Mouse (Mus musculus) midbrain, embryonic 16.5 days (tissue): ENCODE measurements around the gene Tbc1d22a. TPM values are rescaled to one million over a fixed set of nuclear protein-coding genes. Genes with fewer than 3 reads are reported as not detected.

ENCODE experiments used
- ATAC-seq: fragments of 200-750 bp; cut with Nextera tagmentation; 2 replicates; pipeline ENCODE4 v1.8.0; 2017; ENCODE audit warnings: moderate TSS enrichment
- H3K27ac ChIP-seq: fragments of 300-500 bp; sonication (generic); 2 replicates; pipeline ENCODE4 v1.5.1; 2014; ENCODE audit warnings: mild to moderate bottlenecking, low read length, mixed read lengths
- H3K27me3 ChIP-seq: fragments of 300-500 bp; sonication (generic); 2 replicates; pipeline ENCODE4 v1.6.1; 2014; ENCODE audit warnings: low read depth, low read length, mixed read lengths; ENCODE audit not compliant: control insufficient read depth, insufficient read depth
- H3K36me3 ChIP-seq: fragments of 300-500 bp; sonication (generic); 2 replicates; pipeline ENCODE4 v1.6.1; 2014; ENCODE audit warnings: mild to moderate bottlenecking, low read length, moderate library complexity, mixed read lengths; ENCODE audit not compliant: control insufficient read depth, insufficient read depth
- H3K4me1 ChIP-seq: fragments of 300-500 bp; sonication (generic); 2 replicates; pipeline ENCODE4 v1.6.1; 2014; ENCODE audit warnings: mild to moderate bottlenecking, low read length, mixed read lengths; ENCODE audit not compliant: control insufficient read depth, insufficient read depth
- H3K4me2 ChIP-seq: fragments of 300-500 bp; sonication (generic); 2 replicates; pipeline ENCODE4 v1.6.1; 2014; ENCODE audit warnings: mild to moderate bottlenecking, low read length, mixed read lengths
- H3K4me3 ChIP-seq: fragments of 300-500 bp; sonication (generic); 2 replicates; pipeline ENCODE4 v1.5.1; 2014; ENCODE audit warnings: low read depth, mild to moderate bottlenecking, low read length, moderate library complexity, mixed read lengths
- H3K9ac ChIP-seq: fragments of 300-500 bp; sonication (generic); 2 replicates; pipeline ENCODE4 v1.6.1; 2014; ENCODE audit warnings: low read depth, low read length, mixed read lengths
- H3K9me3 ChIP-seq: fragments of 300-500 bp; sonication (generic); replicated peaks from 2 replicates; pipeline ENCODE4 v1.6.1; 2014; ENCODE audit warnings: mild to moderate bottlenecking, low read length, mixed read lengths; ENCODE audit not compliant: control insufficient read depth, poor library complexity, severe bottlenecking
- WGBS: fragments of 180-500 bp; shearing (Covaris S2); extraction: QIAGEN DNeasy Blood & Tissue Kit; methylation state at CpG from one replicate; pipeline ENCODE4 v1.1.7; 2014; 5-methylcytosine and 5-hydroxymethylcytosine counted together
- polyA plus RNA-seq: library from polyadenylated mRNA; unstranded; fragments of >200 nt; fragmentation: Nextera tagmentation; extraction: Ambion mirVana; gene quantifications from 2 replicates; pipeline ENCODE4 v1.2.1, GENCODE M21; 2015

The Tbc1d22a gene
- polyA plus RNA-seq, 1 experiment from 2014 or later = 12.8 TPM

DNA sequence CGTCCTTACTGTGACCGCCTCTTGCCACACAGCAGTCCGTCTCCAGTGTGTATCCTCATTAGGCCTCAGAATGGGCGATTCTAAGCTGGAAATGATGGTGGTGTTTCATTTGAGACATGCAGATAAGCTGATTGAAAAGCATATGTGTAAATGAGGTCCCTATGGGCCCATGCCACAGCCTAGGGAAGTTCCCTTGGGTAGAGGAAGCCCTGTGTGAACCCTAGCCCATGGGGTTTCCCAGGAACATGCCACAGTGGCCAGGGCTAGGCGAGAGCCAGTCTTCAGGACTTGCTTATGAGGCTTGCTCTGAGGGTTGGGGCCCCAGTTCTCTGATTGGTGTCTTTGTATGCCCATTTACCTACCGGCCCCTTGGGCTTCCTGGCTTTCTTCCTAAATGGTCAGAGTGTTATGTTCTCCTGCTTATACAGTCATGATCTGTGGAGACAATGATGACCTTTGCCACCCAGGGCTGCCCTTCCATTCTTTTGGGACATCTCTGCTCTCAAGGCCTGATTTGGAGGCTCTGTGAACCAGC is 161.7 kb downstream of the Tbc1d22a start:
- Histone ChIP-seq H3K9ac (no peak overlapping the region), H3K4me2 (no peak overlapping the region), H3K4me1 (no peaks in the 10 kb centered on the region), H3K9me3 (no peaks in the 10 kb centered on the region), H3K27ac (no peak overlapping the region), H3K27me3 (no peaks in the 10 kb centered on the region), H3K36me3 (no peaks in the 10 kb centered on the region), H3K4me3 (no peak overlapping the region)
- WGBS = 87% methylated on average over 6 of the region's 6 CpGs
- no peak for ATAC-seq

DNA sequence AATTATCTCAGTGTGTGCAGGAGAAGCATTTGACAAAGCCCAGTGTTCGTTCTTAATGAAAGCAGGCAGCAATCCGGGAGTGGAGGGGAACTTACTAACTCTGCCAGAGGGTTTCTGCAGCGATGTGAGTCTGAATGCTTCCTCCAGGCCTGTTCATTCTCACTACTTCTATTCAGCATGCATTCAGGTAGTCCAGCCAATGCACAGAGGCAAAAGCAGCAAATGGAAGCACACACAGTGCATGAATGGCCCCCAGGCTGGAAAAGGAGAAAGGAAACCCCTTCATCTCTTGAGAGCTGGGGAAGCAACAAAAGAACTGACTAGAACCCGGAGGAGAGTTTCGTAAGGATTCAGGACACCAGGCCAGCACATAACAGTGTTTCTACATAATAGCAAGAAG is 169.0 kb downstream of the Tbc1d22a start:
- no peaks in the 10 kb centered on the region for H3K9me3 ChIP-seq
- H3K27ac ChIP-seq = no peak overlapping the region
- H3K4me1 ChIP-seq = peaks cover 5% of the 10 kb centered on the region; the same call in 1 of the 2 replicates
- no peak overlapping the region for H3K9ac ChIP-seq
- no peak for ATAC-seq
- no peaks in the 10 kb centered on the region for H3K27me3 ChIP-seq
- no peak overlapping the region for H3K4me2 ChIP-seq
- 35% methylated on average over 5 of the region's 5 CpGs for WGBS
- H3K36me3 ChIP-seq = no peaks in the 10 kb centered on the region
- H3K4me3 ChIP-seq = no peak overlapping the region

GRCm38 (mm10) chr15:86385436-86385835 is 171.2 kb downstream of the Tbc1d22a start:
- 41% methylated on average over 2 of the region's 2 CpGs for WGBS
- Histone ChIP-seq H3K36me3 (no peaks in the 10 kb centered on the region), H3K4me2 (no peak overlapping the region), H3K9ac (no peak overlapping the region), H3K9me3 (no peaks in the 10 kb centered on the region), H3K27me3 (no peaks in the 10 kb centered on the region), H3K4me3 (no peak overlapping the region), H3K27ac (no peak overlapping the region), H3K4me1 (peaks cover 11% of the 10 kb centered on the region)
- ATAC-seq = no peak

DNA sequence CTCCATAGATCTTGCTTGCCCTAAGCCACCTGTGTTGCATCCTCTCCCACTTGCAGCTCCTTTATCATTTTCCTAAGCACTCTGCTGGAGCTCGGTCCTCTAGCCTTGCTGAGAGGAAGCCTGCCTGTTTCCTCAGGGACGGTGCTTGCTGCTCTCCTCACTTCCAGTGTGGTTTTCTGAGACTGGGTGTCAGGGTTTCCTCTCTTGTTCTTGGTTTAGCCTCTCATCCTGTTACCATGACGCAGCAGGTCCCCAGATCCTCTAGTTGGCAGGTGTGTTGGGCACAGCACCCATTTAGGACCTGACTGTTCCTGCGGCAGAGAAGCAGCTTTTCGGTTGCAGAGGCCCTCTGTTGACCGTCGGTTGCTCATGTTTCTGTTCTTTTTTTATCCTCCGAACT is 172.1 kb downstream of the Tbc1d22a start:
- H3K4me1 ChIP-seq = peaks cover 11% of the 10 kb centered on the region
- no peak overlapping the region for H3K9ac ChIP-seq
- H3K36me3 ChIP-seq = no peaks in the 10 kb centered on the region
- H3K27me3 ChIP-seq = no peaks in the 10 kb centered on the region
- ATAC-seq = no peak
- no peak overlapping the region for H3K27ac ChIP-seq
- H3K4me3 ChIP-seq = no peak overlapping the region
- no peak overlapping the region for H3K4me2 ChIP-seq
- WGBS = 81% methylated on average over 8 of the region's 8 CpGs
- no peaks in the 10 kb centered on the region for H3K9me3 ChIP-seq

DNA sequence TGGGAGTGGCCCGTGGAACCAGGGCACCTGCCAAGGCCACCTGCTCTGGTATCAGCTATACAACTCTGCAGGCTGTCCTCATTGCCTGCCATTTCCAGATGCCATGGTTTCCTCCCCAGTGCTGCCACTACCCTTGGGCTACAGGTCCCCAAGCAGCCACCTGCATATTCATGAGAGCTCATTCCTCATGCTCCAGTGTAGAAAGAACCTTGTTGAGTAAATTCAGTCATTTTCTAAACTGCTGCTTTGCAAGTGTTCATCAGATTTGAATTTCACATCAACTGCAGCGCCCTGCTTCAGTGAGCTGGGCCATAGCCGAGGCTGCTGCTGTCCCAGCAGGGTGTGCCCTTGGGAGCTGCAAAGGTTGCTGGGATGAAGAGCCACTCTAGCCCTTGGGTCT is 174.3 kb downstream of the Tbc1d22a start:
- Histone ChIP-seq H3K9ac (no peak overlapping the region), H3K36me3 (no peaks in the 10 kb centered on the region), H3K27ac (no peak overlapping the region), H3K4me2 (no peak overlapping the region), H3K4me1 (peaks cover 11% of the 10 kb centered on the region), H3K27me3 (no peaks in the 10 kb centered on the region), H3K4me3 (no peak overlapping the region), H3K9me3 (no peaks in the 10 kb centered on the region)
- WGBS = 46% methylated on average over 3 of the region's 3 CpGs
- no peak for ATAC-seq

- Histone ChIP-seq H3K4me1 (no peaks in the 10 kb centered on the region), H3K36me3 (no peaks in the 10 kb centered on the region), H3K9me3 (no peaks in the 10 kb centered on the region), H3K4me3 (no peak overlapping the region), H3K4me2 (no peak overlapping the region), H3K27me3 (no peaks in the 10 kb centered on the region), H3K9ac (no peak overlapping the region), H3K27ac (no peak overlapping the region)
- WGBS = 76% methylated on average over 5 of the region's 5 CpGs
- no peak for ATAC-seq
Measured at GRCm38 (mm10) chr15:86404866-86405265, 190.6 kb downstream of the Tbc1d22a start.

DNA sequence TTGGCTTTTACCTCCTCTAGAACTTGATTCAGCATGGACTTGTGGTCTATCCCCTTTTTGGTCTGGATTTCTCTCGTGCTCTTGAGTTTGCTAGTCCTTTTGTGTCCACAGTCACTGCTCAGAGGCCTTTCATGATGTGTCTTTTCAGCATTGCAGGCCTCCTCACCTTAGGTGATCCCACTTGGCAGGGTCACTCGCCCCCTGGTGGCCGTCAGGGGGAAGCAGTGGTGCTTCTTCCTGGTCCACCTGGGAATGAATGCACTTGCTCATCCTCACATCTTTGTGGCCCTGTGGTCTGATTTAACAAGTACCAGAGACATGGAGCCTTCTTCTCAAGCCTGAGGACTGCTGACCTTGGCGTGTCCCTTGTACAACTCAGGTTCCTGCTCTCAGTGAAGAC is 191.3 kb downstream of the Tbc1d22a start:
- Histone ChIP-seq H3K36me3 (no peaks in the 10 kb centered on the region), H3K27ac (no peak overlapping the region), H3K4me3 (no peak overlapping the region), H3K9me3 (no peaks in the 10 kb centered on the region), H3K4me1 (no peaks in the 10 kb centered on the region), H3K27me3 (no peaks in the 10 kb centered on the region), H3K9ac (no peak overlapping the region), H3K4me2 (no peak overlapping the region)
- ATAC-seq = no peak
- WGBS = 20% methylated on average over 4 of the region's 4 CpGs

- Histone ChIP-seq H3K27me3 (no peaks in the 10 kb centered on the region), H3K9ac (no peak overlapping the region), H3K4me2 (no peak overlapping the region), H3K4me3 (no peak overlapping the region), H3K36me3 (no peaks in the 10 kb centered on the region), H3K9me3 (no peaks in the 10 kb centered on the region), H3K4me1 (no peaks in the 10 kb centered on the region), H3K27ac (no peak overlapping the region)
- 58% methylated on average over 5 of the region's 5 CpGs for WGBS
- no peak for ATAC-seq
Measured at GRCm38 (mm10) chr15:86409352-86409751, 195.1 kb downstream of the Tbc1d22a start.

DNA sequence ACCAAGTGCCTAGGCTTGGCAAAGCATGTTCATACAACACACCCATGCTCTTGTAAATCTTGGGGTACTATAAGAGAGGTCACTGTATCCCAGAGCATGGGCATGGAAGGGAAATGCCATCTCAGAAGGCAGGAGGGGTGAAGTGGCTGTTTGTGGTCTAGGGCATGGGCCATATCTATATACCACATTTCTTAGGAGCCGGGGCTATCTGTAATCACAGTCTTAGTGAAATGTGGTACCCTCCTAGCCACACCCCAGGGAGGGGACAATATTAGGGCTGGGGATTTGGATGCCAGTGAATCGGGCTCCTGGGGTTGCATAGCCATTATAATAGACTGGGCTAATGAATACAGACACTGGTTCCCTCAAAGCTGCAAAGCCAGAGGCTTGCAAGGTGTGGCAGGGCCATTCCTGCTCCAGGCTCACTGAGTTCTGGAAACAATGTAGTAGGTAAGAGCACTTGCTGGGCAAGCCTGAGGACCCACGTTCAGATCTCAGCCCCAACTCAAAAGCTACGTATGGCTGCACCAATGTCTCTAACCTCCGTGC is 197.3 kb downstream of the Tbc1d22a start:
- Histone ChIP-seq H3K27me3 (no peaks in the 10 kb centered on the region), H3K36me3 (no peaks in the 10 kb centered on the region), H3K9ac (no peak overlapping the region), H3K4me1 (peaks cover 6% of the 10 kb centered on the region), H3K4me2 (no peak overlapping the region), H3K9me3 (no peaks in the 10 kb centered on the region), H3K4me3 (no peak overlapping the region), H3K27ac (no peak overlapping the region)
- WGBS = 74% methylated on average over 5 of the region's 5 CpGs
- no peak for ATAC-seq
